Mouse (Mus musculus) liver, embryonic 14.5 days (tissue): Measurements from ENCODE around the gene Rtkn2.

Source experiments
- CTCF ChIP-seq: IDR thresholded peaks from 2 replicates; pipeline ENCODE4 v1.5.1; 2016; ENCODE audit warnings: antibody characterized with exemption, low read depth, control low read depth
- EP300 ChIP-seq: IDR thresholded peaks from 2 replicates; pipeline ENCODE4 v1.6.1; 2016; ENCODE audit warnings: antibody characterized with exemption, low read depth

DNA sequence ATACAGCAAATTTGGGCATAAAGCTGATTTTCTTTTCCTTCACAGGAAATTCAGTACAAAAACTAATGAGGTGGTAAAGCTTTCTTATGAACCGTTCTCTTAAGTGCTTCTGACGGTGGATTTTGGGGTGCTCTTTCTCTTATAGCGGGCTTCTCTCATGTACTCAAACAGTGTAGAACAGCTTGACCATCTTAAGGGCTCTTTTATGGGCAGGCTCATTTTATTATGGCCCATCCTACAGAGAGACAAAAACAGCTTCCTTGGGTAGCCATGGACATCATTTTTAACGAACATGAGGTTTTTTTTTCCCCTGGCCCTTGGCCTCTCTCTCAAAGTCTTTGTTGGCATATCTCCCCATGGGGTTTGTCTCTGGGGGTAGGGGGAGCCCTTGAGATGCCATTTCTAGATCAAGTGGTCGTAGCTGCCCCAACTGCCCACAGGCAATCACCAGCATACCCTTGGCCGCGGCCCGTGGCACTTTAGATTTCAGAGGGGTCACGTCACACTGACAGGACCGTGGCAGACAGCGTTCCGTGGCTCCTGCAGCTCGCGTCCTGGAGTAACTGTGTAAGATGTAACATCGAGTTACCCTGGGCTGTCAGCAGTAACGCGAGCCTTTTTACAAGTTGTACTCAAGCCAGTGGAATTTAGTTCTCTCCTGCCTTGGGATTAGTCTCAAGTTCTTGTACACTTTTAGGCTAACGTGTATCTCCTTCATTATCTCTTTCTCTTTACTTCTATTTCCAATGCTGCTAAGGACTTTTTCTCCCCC lies 24.5 kb downstream of the Rtkn2 start:
- no peak for TF ChIP-seq CTCF
- TF ChIP-seq EP300: no peak
